Mouse (Mus musculus) E14TG2a.4 (cell line): ENCODE results near the gene Necab3.

Source experiments
- CTCF ChIP-seq: conservative IDR thresholded peaks from 2 replicates; pipeline ENCODE4 v1.5.1; 2014; ENCODE audit warnings: low read length
- NANOG ChIP-seq: IDR thresholded peaks from 2 replicates; pipeline ENCODE4 v1.6.1; 2014; ENCODE audit warnings: borderline replicate concordance, low read length, mixed read lengths
- POU5F1 ChIP-seq: IDR thresholded peaks from 2 replicates; pipeline ENCODE4 v1.6.1; 2014; ENCODE audit warnings: low read length, borderline replicate concordance

DNA sequence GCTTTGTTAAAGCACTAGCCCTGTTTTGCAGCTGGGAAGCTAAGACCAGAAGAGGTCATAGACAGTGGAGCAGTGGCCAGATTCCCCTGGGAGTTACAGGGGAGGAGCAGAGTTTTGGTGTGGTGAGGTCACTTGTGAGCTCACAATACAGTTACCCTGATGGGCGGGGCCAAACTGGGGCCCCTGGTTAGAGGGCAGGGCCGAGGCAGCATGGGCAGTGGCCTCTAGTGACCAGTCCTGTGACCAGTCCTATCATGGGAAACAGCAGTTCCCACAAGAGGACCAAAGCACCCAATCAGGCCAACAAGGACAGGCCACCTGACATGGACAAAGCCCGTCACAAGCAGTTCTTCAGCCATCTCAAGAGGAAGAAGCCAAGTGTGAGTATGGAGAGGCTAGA lies 10.0 kb downstream of the Necab3 start:
- TF ChIP-seq CTCF (no peak), NANOG (no peak), POU5F1 (no peak)
